Mouse (Mus musculus) embryo, embryonic 11.5 days (tissue): Measurements from ENCODE around the gene Lrrfip1.

Experiments
- DNase-seq: peaks from one replicate; pipeline ENCODE4 v3.0.0-alpha.2; 2012; ENCODE audit warnings: low read depth, low spot score

The Lrrfip1 gene

DNA sequence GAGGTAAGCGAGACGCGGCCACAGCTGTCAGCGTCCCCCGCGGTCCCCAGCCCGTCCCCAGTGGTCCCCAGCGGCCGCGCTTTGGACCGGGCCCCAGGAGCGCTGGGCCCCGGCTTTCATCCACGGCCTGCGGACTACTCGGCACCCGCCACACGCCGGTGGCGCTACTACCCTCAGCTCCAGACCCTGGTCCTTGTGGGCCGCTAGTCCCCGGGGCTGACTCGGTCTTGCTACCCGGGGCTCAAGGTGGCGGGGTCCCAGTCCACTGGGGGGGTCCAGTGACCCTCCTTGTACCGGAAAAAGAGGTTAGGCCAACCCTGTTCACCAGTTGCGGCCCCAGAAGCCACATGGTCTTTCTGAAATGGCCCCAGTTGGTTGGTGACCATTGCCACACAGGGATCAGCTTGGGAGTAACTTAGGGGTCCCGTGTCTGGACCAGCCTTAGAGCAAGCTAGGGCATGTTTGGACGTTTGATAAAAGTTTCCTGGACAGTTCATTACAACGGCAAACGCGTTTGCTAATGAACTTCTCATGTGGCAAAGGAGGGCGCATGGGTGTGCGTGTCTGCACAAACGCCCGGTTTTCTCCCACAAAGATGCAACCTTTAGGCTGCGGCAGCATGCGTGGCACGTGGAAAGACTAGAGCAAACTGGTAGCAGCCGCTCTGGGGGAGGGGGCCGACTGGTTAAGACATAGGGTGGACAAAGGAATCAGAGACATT is 514 bp downstream of the Lrrfip1 start:
- no peak for DNase-seq

GRCm38 (mm10) chr1:90999911-91000601 is 1.5 kb downstream of the Lrrfip1 start:
- DNase-seq: no peak

- no peak for DNase-seq
Observed at GRCm38 (mm10) chr1:91001101-91001500, 2.6 kb downstream of the Lrrfip1 start.

DNA sequence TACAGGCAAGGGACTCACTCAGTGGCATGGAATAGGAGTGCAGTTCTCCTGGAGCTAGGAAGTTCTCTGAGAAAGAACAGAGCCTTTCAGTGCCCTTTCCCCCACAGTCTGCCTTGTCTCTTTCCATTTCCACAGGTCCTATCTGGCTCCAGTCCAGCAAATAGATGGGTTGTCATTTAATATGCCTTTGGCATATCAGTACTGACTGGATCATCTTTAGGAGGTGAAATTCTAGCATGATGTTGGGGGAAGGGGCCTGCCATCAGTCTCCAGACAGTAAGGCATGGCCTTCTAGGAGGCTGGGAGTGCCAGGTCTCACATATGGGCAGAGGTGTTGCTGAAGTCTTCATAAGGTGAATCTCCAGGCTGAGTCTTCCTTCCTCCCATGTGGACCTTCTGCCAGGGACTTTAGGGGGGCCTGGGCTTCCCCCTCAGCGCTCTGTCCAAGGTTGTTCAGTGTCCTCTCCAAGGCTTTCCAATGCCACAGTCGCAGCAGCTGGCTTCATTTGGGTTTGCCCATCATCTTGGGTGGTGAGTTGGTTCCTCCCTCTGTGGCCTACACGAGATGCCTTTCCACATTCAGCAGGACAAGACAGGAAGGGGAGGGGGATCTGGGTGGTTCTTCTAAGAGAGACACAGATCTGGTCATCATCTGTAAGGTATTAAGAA is 3.5 kb downstream of the Lrrfip1 start:
- DNase-seq: no peak

DNA sequence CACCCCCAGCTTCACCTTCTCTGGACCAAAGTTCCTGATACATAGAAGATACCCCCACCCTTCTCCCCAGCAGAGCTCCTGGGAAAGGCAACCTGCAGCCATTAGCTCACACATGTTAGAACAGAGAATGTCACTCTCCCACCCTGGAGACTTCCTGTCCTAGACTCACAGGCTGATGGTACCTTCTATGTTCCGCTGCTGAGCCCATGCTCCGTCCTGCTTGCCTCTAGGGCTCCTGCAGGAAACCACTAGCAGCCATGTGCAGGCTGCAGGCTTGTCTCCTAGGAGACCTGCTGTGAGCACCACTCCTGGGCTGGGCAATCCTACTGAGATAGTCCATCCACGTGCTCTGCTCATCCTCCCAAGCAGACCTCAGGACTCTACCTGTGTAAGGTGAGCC is 4.1 kb downstream of the Lrrfip1 start:
- no peak for DNase-seq

DNA sequence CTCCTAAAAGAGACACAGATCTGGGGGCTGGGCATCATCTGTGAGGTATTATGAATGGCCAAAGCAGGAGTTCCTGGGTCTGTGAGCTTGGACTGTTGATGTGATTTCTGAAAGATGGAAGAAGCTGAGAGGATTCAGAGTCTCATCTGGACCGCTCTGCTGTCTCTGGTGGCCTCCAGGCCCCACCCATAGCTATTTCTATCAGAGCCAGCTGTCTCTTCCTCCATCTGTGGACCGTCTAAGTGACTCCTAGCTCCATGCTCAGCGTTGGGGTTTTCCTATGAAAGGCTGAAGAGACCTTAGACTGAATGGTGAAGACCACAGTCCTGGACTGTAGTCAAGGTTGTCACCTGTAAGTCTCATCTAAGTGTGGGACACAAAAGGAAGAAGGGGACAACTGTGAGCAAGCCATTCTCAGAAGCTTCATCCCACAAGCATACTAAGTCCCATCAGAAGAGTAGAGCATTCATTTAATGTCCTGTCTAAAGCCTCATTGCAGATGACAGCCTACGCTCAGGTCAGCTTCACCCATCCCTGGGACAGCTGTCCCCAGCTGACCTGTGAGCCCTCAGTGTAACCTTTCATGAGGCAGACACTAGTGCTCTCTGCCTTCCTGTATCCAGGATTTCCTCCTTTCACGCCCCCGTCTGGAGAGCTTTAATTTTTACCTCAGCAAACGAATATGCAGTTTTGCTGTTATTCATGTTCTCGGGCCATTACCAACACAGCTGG is 5.2 kb downstream of the Lrrfip1 start:
- DNase-seq: no peak

GRCm38 (mm10) chr1:91006037-91006436 is 7.5 kb downstream of the Lrrfip1 start:
- no peak for DNase-seq

GRCm38 (mm10) chr1:91006708-91007107 is 8.2 kb downstream of the Lrrfip1 start:
- no peak for DNase-seq

GRCm38 (mm10) chr1:91008147-91008682 is 9.7 kb downstream of the Lrrfip1 start:
- no peak for DNase-seq

GRCm38 (mm10) chr1:91008746-91009145 is 10.2 kb downstream of the Lrrfip1 start:
- no peak for DNase-seq

- DNase-seq: no peak
Observed at GRCm38 (mm10) chr1:91009266-91009665, 10.7 kb downstream of the Lrrfip1 start.

- no peak for DNase-seq
Observed at GRCm38 (mm10) chr1:91010216-91010615, 11.7 kb downstream of the Lrrfip1 start.

DNA sequence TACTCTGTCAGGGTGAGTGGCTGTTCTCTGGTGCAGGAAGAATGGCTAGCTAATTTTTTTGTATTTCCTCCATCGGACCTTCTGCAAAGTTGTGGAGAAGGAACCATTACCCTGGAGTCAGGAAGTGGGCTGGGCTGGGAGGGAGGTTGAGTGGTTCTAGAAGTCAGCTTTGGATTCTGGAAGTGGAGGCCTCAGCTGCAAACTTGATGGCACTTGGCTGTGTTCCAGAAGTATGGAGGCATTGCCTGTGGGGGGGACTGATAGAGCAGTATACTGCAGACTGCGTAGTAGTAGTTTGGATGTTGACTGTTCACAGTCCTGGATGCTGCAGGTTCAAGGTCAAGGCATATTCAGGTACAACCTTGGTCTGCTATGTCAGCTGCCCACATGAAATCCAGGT is 12.2 kb downstream of the Lrrfip1 start:
- no peak for DNase-seq

DNA sequence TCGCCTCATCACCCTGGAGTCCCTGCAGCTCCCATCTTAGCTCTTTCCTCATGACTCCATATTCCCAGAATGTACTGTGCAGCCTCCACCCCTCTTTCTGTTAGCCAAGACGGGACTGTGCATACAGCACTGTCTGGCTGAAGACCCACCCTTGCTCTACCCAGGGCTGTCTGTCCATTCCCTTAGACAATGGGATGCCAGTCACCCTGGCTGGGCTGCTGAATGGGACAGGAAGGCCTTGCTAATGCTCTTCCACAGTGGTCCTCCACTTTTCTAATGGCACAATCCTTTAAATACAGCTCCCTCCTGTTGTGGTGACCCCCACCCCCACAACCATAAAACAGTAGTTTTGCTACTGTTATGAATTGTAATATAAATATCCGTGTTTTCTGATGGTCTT is 12.8 kb downstream of the Lrrfip1 start:
- no peak for DNase-seq

GRCm38 (mm10) chr1:91013803-91014202 is 15.3 kb downstream of the Lrrfip1 start:
- no peak for DNase-seq

GRCm38 (mm10) chr1:91015571-91015970 is 17.0 kb downstream of the Lrrfip1 start:
- DNase-seq: no peak

DNA sequence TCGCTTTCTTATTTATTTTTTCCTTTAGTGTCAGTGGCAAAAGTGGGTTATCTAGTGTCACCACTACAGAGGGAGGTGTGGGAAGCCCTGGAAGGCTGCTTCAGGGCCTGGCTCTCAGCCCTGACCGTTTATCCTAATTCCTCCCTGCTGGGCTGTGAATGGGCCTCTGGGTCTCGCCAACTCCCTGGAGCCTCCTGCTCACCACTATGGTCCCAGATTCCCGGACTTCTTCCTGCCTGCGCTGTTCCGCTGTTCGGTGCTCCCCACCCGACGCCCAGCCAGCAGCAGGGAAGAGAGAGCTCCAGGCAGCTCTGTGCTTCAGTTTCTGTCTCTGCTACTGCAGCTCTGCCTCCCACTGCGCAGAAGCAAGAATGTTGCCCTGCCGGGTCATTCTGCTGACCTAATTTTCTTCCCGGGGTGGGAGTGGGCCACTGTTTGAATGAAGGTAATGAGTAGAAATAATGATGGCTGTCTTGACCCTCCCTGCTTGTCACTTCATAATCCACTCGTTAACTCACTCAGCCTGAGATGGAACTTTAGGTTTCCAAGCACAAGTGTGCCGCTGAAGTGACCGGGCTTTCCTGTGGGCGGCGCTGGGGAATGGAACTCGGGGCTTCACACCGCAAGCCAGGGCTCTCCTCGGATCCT is 18.7 kb downstream of the Lrrfip1 start:
- peak; percentile 19 for DNase-seq

GRCm38 (mm10) chr1:91019346-91019745 is 20.8 kb downstream of the Lrrfip1 start:
- DNase-seq: no peak

DNA sequence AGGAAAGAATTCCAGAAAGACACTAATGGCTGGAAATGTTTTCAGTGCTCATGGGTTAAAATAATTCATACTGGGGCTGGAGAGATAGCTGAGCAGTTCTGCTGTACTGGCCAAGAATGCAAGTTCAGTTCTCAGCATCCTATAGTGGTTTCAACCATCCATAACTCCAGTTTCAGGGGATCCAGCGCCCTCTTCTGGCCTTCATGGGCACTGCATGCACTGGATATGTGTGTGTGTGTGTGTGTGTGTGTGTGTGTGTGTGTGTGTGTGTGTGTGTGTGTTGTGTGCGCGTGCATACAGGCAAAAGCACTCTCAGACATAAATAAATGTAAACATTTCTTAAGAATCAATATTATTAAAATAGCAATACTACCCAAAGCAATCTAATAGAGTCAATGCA is 22.8 kb downstream of the Lrrfip1 start:
- no peak for DNase-seq

DNA sequence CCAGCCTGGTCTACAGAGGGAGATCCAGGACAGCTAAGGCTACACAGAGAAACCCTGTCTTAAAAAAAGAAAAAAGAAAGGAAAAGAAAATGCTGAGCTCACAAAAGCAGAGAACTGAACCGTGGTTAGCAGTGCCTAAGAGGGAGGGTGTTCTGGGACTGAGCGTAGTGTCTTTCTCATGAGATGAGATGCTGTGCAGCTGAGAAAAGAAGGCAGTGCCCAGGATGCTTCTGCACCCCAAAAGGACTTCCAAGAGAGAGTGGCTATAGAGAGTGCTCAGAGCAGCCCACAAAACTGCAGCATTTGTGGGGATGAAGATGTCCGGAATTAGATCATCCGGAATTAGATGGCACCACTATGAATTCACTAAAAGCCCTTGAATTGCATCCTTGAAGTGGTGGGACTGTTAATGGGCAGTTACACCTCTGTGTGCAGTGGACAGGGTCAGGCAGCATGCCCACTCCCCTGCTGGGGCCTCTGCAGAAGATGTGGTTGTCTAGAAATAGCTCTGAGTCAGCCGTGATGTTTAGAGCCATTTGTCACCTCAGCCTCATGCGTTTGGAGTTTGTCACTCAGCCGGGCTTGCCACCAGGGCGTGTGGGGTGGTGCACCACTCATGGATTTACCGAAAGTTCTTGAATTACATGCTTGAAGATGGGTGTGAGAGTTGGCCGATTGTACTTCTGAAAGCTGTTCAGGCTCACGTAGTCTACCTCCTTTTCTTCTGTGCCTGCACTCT is 23.8 kb downstream of the Lrrfip1 start:
- no peak for DNase-seq

DNA sequence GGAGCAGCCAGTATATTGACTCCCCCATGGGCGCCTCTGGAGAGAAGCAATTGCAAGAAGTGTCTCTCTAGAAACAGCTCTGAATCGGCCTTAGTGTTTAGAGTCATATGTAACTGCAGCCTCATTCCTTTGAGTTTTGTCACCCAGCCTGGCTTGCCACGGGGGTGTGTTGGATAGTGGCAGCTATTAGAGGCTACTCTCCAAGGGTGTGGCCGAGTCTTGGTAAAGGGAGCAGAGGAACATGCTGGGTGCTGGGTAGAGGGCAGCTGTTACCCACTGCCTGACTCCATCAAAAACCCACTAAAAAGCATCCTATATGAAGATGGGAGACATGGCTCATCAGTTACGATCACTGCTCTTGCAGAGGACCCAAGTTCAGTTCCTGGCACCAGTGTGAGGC is 24.7 kb downstream of the Lrrfip1 start:
- no peak for DNase-seq
